Mouse (Mus musculus) liver, adult 2 months (tissue): ENCODE results near the gene Capn9.

Source experiments
- CTCF ChIP-seq: fragments of 200-500 bp; IDR thresholded peaks from 2 replicates; pipeline ENCODE4 v1.5.1; 2011; ENCODE audit warnings: low read depth, low read length, control low read depth
- POLR2A ChIP-seq: fragments of 200-500 bp; IDR thresholded peaks from 2 replicates; pipeline ENCODE4 v1.6.1; 2011; ENCODE audit warnings: low read length, control low read depth; ENCODE audit not compliant: insufficient read depth; ENCODE audit errors: extremely low read depth

DNA sequence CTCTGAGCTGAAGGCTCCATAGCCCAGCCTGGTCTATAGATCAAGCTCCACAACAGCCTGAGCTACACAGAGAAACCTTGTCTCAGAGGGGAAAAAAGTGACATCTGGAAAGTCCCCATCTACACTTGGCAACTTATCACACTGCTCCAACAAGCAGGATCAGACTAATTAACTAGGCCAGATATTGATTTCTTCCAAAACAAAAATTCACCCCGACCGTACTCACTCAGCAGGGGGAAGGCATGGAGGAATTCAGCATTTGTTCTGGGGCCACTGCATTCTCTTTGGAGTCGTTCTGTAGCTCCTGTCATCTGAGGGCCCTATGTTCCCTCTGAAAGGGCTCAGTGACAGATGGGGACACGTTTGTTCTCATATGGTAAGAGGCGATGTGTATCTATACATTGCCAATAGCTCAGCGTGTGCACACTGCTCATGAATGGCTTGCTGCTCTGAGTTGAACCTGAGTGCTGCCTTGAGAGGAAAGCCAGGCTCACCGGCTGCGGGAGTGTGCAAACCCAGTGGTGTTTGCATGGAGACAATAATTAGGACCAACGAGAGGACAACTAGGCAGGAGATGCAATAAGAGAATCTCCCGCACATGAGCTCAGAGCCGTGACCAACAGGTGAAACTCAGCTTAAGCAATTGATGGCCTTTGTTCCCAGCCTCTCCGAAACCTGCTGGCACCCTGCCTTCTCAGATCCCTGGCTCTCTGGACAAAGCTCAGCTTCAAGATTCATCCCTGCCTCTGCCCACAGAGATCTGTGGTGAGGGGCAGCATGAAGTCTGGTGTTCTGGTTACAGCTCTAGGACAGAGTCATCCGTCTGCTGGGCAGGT, 58.7 kb downstream of the Capn9 start:
- TF ChIP-seq CTCF (no peak), POLR2A (no peak)
